10 mouse cellular contexts compared by ENCODE assay signal in genomic region chr11:68417831-68418230, GRCm38 (mm10). TPM values are rescaled to one million over a fixed set of nuclear protein-coding genes. Genes with fewer than 3 reads are reported as not detected.
A peak's percentile ranks its signal among the peaks of the same experiment; 100 is the strongest.
DNase-seq lines count a peak whose midpoint lies in the region; TF ChIP-seq lines count a peak whose summit lies in the region.
"Had no signal": no experiment of that assay in that cellular context is flagged by ENCODE, and none has a peak within 500 bp of the region (broad histone marks: within the 10 kb centered on the region; RNA-seq: fewer than 3 reads in every experiment).

No protein-coding gene starts in this region.

- peak; percentile 47 to 54 for DNase-seq in cerebellum, postnatal 10 days
- no peak for DNase-seq in cerebellum, adult 11 months
- DNase-seq in left cerebral cortex, postnatal 25 days (ENCODE audit: low spot score in 2 of 2) = peak; percentile 4 to 35
- no peak for DNase-seq in left cerebral cortex, adult 11 months (ENCODE audit: low spot score)
- DNase-seq in lung, adult 18-20 months = peak; percentile 32 to 40
- DNase-seq in spleen, postnatal 4 days (ENCODE audit: low spot score in 2 of 2) = peak; percentile 45 to 74
- DNase-seq in kidney, adult 18-20 months = no peak

- under 1% methylated on average over 9 of the region's 9 CpGs for WGBS in bone marrow, adult 2 months

- TF ChIP-seq POLR2A in bone marrow, adult 2 months (IDR thresholded peaks at IDR 0.05; ENCODE audit: borderline replicate concordance, control insufficient read depth, low read depth, low read length) = no peak

- H3K27ac ChIP-seq in bone marrow, adult 2 months (ENCODE audit: control insufficient read depth, insufficient read depth, low read depth, low read length, poor library complexity) = no peak overlapping the region
- H3K27ac ChIP-seq: heart, embryonic 13.5 days; midbrain, embryonic 12.5 days had no signal

- H3K4me3 ChIP-seq in bone marrow, adult 2 months (replicated peaks; ENCODE audit: control insufficient read depth, low read depth, low read length) = no peak overlapping the region
- H3K4me3 ChIP-seq: heart, embryonic 13.5 days; midbrain, embryonic 12.5 days had no signal

- intact Hi-C loops in left cerebral cortex, postnatal 25 days (cut with DNase I) = no loop called here

- H3K4me1 ChIP-seq in bone marrow, adult 2 months (ENCODE audit: control insufficient read depth, insufficient read depth, low read length) = peaks cover 2% of the 10 kb centered on the region; the same call in 1 of the 2 replicates
- H3K4me1 ChIP-seq: heart, embryonic 13.5 days; midbrain, embryonic 12.5 days had no signal

- peak; percentile 93 for TF ChIP-seq CTCF in bone marrow, adult 2 months (IDR thresholded peaks at IDR 0.05; ENCODE audit: control insufficient read depth, insufficient read depth, low read length)

RNA-seq across cellular contexts. Expression of gene Pik3r5, which starts 14.1 kb away (rescaled TPM):
- total RNA-seq in left cerebral cortex, postnatal 25 days (2021) = 1 to 10 TPM; 2.1 to 4.2 TPM
- 6.4 and 26.5 TPM in 2 replicates for polyA plus RNA-seq in bone marrow, adult 2 months (2011; ENCODE audit: insufficient read depth, insufficient read length, low replicate concordance, missing spikeins)

RNA-seq across cellular contexts. Expression of gene Ntn1, which starts 17.2 kb away (rescaled TPM):
- total RNA-seq in left cerebral cortex, postnatal 25 days (2021) = 1 to 10 TPM; 6.0 to 7.9 TPM
- polyA plus RNA-seq in bone marrow, adult 2 months (2011; ENCODE audit: insufficient read depth, insufficient read length, low replicate concordance, missing spikeins) = 0.72 TPM in 1 of 2 replicates, not detected in the other

Comparison
In these comparisons a context has a peak if more than half of its experiments do, and no peak if none do; other contexts are left out.
1. DNase-seq: peak in cerebellum, postnatal 10 days (2 of 2), left cerebral cortex, postnatal 25 days (2 of 2), lung, adult 18-20 months (2 of 2) and spleen, postnatal 4 days (2 of 2); none in cerebellum, adult 11 months (single experiment), left cerebral cortex, adult 11 months (single experiment) and kidney, adult 18-20 months (single experiment).